Mouse (Mus musculus): ENCODE results near the gene Ppp1r15b.

The Ppp1r15b gene

DNA sequence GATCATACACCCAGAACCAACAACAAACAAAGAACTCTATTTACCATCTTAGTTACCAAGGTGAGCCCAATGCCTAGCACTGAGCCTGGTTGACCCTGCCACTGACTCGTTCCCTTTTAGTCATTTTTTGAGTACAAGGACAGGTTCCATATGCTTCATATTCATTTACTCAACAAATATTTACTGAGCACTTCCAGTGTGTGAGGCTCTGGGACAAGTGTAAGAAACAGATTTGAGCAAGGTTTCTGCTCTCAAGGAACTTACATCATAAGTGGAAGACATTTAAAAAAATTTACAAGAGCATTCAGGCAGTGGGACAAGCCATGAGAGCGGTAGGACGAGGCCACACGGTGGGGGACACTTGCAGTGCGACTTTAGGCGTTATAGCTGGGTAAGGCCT lies 24.3 kb downstream of the Ppp1r15b start:
- no peak for DNase-seq (ENCODE audit: low spot score in 2 of 2)

GRCm38 (mm10) chr1:133159128-133159564 lies 28.2 kb downstream of the Ppp1r15b start:
- DNase-seq (ENCODE audit: low spot score in 2 of 2) = peak in 1 of 2 experiments; percentile 68

- no peak for DNase-seq (ENCODE audit: low spot score in 2 of 2)
These were observed 30.6 kb downstream of the Ppp1r15b start for GRCm38 (mm10) chr1:133161559-133161958.

DNA sequence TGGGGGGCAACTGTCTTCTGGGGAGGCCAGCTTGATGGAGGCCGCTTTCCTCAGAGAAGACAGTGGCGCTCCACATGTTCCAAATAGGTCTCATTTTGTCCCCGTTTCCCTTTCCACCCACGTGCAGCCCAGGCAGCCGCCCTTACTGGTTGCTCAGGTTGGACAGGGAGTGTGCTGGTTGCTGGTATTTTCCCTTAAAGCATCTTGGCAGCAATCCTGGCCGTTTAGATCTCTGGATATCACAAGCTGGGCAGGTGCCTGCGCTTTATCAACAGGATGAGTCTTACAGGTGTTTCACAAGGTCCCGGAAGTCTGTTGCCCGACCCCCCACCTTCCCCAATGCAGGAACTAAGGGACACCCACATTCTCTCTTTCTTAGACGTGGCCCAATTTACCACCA lies 31.1 kb downstream of the Ppp1r15b start:
- DNase-seq (ENCODE audit: low spot score in 2 of 2) = no peak

GRCm38 (mm10) chr1:133162981-133163380 lies 32.0 kb downstream of the Ppp1r15b start:
- DNase-seq (ENCODE audit: low spot score in 2 of 2) = peak in 1 of 2 experiments; percentile 53

DNA sequence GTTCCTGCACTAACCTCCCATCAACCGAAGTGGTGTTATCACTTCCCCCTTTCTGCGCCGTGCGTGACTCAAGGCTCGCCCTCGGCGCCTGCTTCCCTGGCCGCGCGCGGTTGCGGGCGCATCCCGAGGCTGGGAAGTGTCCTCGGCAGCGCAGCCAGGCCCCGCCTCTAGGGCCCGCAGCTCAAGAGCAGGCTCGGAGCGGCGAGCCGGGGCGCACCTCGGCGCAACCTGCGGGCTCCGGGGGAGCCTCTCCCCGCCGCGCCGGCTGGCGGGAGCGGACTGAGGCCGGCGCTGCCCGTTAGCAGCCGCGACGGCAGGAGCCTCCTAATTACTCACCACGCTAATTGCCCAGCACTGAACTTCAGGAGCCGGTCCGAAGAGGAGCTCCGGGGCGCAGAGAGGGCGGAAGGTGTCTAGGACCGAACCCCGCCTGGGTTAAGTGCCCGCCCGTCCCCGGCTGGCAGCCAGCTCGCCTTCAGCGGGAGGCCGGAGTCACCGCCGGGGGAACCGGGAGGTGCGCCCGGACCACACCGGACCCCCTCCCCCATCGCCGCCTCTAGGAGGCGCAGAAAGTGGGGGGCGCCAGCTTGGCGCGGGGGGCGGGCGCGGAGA lies 33.0 kb downstream of the Ppp1r15b start, which contains the start of gene Plekha6:
TSS of gene Plekha6 (plus strand) at position 391 of the 612 bp plus-strand sequence.
- no peak for DNase-seq (ENCODE audit: low spot score in 2 of 2)

DNA sequence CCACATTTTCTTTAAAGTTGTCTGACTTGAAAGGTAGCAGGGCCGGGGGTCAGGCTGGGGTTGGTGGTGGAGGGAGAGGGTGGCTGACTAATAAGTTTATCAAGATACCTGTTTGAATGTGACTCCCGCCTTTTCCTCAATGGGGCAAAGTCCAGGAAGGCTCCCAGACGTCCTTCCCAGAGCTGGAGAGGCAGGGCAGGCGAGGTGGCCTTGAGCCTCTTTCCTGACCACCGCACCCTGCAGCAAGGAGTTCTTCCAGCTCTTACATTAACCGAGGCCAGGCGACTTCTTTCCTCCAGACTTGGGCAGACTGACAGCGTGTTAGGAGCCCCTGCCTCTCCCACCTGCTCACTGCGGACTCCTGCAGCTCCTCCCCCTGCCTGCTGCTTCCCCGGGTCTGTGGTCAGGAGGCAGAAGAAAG lies 33.7 kb downstream of the Ppp1r15b start:
- DNase-seq (ENCODE audit: low spot score in 2 of 2) = no peak

GRCm38 (mm10) chr1:133165111-133165510 lies 34.2 kb downstream of the Ppp1r15b start:
- DNase-seq (ENCODE audit: low spot score in 2 of 2) = no peak

DNA sequence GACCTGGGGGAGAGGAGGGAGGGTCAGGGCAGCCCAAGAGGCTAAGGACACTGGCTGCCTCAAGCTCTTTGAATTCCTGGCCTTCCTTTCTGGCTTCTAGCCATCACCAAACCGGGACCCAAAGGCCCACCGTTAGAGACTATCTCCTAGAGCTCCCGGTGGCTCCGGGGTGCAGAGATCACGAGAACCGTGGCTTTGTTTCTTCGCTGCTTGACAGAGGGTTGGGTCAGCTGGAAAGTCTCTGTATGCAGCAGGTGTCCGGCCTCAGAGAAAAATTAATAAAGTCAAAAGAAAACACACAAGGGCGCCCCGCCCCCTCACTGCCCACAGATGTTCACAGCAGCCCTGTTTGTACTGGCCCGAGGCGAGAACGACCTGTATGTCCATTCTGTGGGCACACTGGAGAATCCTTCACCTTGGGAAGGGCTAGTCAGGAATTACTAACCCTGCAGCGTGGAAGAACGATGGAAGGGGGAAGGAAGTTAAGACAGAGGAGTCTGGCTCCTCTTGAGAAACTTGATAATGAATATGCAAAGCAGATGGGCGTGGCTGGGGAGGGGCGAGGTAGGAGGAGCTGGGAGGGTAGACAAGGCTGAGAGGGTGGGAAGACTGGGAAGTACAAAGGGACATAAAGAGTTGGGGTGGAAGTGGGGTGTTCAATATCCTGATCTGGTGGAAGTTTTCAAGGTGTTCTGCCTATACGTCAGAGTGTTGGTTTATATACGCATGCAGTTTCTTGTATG lies 37.5 kb downstream of the Ppp1r15b start:
- DNase-seq (ENCODE audit: low spot score in 2 of 2) = no peak

DNA sequence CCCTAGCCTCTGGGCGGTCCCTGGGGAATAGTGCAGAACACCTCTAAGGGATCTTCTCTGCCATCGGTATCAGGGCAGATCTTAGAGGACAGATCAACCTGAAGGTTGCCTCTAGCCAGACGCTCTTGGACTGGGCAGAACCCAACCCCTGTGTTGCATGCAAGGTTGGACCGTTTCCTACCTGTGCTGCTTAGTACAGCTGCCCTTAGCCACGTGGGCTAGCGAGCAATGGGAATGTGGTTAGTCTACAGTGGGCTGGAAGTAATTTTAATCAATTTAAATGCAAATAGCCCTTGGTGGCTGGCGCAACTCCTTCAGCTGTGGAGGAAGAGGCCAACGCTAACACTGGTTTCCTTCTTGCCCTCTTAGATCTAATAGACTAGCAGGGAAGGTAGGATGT lies 39.3 kb downstream of the Ppp1r15b start:
- no peak for DNase-seq (ENCODE audit: low spot score in 2 of 2)

- DNase-seq (ENCODE audit: low spot score in 2 of 2) = no peak
These were observed 40.4 kb downstream of the Ppp1r15b start for GRCm38 (mm10) chr1:133171357-133171756.

DNA sequence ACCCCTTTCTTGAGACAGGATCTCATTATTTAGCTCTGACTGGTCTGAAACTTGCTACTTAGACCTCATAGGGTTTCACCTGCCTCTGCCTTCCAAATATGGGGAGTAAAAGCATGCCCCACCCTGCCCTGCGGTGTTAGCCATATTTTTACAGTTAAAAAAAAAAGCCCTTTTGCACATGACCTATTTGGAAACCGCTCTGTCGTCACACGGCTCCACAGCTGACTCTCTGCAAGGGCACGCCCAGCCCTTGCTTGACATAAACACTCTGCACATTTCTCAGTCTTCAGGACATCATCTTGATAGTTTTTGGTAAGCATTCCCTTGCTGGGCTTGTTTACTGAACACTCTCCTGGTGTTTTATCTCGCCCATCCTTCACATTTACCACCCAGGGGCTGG lies 44.2 kb downstream of the Ppp1r15b start:
- no peak for DNase-seq (ENCODE audit: low spot score in 2 of 2)

- peak in 1 of 2 experiments; percentile 82 for DNase-seq (ENCODE audit: low spot score in 2 of 2)
These were observed 46.7 kb downstream of the Ppp1r15b start for GRCm38 (mm10) chr1:133177480-133178172.

DNA sequence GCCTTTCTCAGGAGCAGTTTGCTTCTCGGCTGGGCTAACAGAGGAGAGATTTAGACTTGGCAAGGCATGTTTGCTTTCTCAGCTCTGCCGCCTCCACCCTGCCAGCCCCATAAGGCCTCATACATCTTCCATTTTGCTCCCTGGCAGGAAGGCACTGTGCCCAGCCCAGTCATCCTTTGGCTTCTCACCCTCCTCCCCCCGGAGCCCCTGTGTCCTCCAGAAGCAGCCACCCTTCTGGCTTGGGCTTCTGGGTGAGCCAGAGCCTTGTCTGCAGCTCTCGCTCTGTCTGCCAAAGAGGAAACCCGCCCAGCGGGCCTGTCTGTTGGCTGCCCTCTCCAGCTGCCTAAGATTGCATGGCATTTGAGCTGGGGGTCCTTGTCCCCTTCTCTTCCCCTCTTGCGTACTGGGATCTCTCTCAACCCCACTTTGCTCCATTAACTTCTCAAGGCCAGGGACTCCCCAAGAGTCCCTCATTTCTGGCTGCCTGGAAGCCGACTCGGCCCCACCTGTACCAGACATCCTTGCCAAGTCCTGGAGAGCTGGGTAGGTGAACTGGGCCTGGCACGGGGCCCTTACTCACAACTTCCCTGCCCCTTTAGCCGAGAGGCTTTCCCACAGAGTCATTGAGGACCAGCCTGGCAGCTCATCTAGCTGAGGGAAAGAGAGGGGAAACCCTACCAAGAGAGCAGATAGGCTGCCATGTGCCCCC lies 47.9 kb downstream of the Ppp1r15b start:
- no peak for DNase-seq (ENCODE audit: low spot score in 2 of 2)

DNA sequence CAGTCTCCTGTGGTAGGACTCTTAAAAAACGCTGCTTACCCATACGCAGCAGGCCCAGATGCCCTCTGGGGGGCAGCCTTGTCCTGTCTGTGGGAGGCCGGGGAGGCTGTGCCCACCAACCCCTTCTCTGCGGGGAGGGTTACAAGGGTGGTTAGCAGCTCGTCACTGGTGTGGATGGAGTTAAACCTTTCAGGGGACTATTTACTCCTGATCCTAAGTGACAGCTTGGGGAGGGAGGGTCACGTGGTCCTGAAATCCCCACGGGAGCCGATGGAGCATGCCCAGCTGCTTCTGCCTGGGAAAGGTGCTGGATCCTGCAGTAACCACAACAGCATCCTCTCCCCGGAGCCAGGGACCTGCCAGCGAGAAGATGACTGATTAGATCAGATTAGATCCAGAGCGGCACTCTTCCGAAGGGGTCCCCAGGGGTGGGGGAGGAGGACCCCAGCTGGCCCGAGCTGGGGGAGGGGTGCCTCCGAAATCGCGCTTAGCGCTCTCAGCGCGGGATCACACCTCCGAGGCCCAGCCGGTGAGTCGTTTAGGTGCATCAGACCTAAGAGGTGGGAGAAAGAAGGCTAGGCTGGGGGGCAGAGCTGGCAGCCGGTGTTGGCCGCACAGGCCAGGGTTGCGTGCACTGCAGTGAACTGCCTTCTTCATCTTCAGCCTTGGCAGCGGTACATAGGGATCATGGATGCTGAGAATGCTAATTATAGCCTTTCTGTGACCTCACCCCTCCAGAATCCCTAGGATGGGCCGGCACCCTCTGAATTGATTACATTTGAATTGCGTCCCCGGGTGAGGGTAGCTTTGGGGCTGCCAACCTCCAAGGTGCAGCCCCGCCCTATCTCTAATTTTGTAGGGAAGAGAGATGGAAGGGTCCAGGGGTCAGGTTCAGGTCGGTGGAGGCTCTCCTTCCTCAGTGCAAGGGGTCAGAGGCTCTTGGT lies 50.4 kb downstream of the Ppp1r15b start:
- peak; percentile 61 to 80 for DNase-seq (ENCODE audit: low spot score in 2 of 2)

- DNase-seq (ENCODE audit: low spot score in 2 of 2) = no peak
These were observed 51.2 kb downstream of the Ppp1r15b start for GRCm38 (mm10) chr1:133182016-133182705.

GRCm38 (mm10) chr1:133182706-133183095 lies 51.8 kb downstream of the Ppp1r15b start:
- DNase-seq (ENCODE audit: low spot score in 2 of 2) = no peak

DNA sequence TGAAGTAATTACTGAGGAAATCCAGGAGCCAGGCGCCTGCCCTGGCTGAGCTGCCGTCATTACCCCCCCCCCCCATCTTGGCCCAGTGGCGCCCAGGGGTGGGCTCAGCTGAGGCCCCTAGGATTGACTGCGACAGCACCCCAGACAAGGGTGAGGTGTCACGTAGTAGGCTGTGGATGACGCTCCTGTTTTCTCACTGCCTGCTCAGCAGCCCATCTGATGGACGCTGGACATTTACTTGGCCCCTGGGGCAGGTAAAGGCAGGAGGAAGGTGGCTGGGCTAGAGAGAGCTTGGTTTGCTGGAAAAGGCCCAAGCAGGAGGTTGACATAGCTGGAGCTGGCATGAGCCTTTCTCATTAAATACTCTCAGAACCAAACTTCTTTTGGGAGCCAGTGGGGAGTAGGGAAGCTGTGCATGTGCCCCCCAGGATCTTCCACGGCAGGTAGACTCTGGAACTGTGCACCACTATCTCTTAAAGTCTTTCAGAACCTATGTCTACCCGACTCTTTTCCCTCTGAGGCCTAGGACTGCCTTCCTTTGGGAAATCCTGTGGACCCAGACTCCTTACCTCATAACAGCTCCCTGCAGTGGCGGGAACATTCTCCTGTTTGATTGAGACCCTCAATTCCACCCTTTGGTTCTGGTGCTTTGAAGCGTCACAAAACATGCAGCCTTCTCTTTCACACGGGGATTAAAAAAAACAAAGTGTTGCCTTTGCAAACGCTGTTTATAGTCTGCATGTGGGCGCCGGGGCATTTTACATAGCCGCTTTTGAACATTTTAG lies 52.4 kb downstream of the Ppp1r15b start:
- no peak for DNase-seq (ENCODE audit: low spot score in 2 of 2)

DNA sequence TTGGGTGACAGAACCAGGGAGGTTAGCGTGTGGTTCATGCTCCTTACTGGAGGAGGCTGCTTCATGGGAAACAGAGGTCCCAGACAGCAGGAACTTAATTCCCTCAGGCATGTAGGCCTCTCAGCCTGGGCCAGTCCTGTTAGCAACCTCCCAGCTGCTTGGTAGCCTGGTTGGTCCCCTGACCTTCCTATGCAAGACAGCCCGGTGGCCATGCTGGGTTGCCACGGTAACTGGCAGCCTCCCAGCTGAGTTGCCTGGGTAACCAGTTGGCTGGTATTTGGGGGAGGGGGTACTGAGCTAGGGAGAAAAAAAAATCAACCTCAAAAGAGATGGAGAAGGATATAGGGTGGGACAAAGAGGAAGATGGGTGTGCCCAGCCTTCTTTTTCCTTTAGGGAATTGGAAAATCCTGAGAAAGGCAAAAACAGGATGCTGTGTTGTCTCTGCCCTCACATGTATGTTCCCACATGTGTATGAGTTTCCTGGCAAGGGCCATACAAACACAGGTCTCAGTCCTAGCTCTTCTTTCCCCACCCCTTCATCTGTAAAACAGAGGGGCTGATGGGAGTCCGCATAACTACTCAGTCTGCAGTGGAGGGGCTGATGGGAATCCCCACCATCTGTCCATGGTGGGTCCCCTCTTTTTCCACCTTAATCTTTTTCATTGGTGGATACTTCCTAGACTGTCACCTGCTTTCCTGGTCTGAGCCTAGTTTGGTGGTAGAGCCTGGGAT lies 57.2 kb downstream of the Ppp1r15b start:
- DNase-seq (ENCODE audit: low spot score in 2 of 2) = no peak

Measured in spleen, postnatal 4 days (tissue).